Mouse (Mus musculus) layer of hippocampus, postnatal 10 days (tissue): ENCODE measurements around the gene Pilra. TPM values are rescaled to one million over a fixed set of nuclear protein-coding genes. Genes with fewer than 3 reads are reported as not detected.
A peak's percentile ranks its signal among the peaks of the same experiment; 100 is the strongest.
"Not testable (repeated sequence)": the region's sequence is repeated elsewhere in the genome, so short reads cannot be mapped to it uniquely, and the experiment has no call there.

Experiments
- DNase-seq, 2 experiments: peaks; one replicate each; pipeline ENCODE4 v3.0.0; 2021; ENCODE audit warnings: low spot score in 2 of 2
- long read RNA-seq: library from polyadenylated mRNA; stranded (forward); transcript quantifications from one replicate; pipeline ENCODE4 v2.0.0, GENCODE M21; 2023
- total RNA-seq, 2 experiments: library from RNA; stranded (reverse); gene quantifications; 2 replicates each; pipeline ENCODE4 v1.2.3; 2021

The Pilra gene
- total RNA-seq = 1 to 10 TPM in 1 of 2 experiments, under 1 TPM in 1; 0.45 to 1.2 TPM
- long read RNA-seq, partial matches to known transcripts = 0 of 1 reads
- long read RNA-seq, other reads (novel, unspliced or antisense) = 1 of 1 reads

DNA sequence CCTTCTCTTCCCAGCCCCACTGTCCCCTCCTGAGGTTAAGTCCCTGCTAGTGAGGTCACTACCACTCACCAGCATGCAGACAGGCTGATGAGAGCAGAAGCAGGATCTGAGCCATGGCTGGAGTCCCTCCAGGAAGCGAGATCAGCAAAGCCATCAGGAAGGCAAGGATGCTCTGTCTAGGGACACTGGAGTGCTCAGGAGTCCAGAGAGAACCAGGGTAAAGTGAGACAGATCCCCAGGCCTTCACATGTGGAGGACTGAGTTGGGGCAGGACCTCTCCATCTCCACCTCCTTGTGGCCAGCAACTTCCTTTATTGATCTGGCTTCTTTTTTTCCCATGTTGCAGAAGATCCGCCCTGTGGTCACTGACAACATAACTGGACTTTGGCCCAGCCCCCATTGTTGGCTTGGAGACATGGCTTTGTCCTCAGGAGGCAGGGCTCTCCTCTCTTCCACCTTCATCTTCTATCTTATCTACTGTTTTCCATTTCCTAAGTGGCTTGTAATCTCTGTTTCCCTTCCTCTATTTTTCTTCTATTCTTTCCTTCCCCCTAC, at the start of gene Pilra:
Pilra (minus strand) TSS at position 316 of the 555 bp plus-strand sequence.
- not testable (repeated sequence) for DNase-seq

DNA sequence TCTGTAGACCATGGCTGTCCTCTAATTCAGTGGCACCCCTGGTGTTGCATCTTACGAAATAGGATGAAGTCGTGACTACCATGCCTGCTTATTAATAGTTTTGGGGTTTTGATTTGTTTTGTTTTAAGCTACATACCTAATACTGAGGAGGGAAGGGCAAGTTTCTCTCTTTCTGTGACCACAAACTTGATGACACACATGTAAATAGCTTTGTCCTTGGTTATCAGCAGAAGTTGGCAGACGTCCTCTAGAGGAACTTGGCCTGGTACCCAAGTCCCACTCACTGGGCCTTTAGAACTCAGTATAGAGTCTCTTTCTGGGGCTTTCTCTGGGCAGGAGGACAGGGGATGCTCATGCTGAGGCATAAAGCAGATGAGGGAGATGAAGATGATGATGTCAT, 47.3 kb upstream of the Pilra start:
- DNase-seq = no peak

DNA sequence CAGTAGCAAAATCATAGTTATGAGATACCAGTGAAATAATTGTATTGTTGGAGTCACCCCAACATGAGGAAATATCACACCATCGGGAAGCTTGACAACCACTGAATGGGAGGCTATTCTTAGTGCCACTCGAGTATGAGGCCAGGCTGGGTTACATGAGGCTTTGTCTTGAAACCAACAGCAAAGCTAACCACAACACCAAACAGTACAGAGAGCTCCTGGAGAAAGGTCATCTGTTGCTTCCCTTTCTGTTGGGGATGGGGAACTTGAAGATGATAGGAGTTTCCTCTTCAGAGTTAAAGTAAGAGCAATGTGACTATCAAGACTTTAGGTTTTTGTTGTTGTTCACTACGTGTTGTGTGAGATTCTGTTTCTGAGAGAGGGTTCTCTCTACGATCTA, 46.8 kb upstream of the Pilra start:
- DNase-seq = no peak

DNA sequence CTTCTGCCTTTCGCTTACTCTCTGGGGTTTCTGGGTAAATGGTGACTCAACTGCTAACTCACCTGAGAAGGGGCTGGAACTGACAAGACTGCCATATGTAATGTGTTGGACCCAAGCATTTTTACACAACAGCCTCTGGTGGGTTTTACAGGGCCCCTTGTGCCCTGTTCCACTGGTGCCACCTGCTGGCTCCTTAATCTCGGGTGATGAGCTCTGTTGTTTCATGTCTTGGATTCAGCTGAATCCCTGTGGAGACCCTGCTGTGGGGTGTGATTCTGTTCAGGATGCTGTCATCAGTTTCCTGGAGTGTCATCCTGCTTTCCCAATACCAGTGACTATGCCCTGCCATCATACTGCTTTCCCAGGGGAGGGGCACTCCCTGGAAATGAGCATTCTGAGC, 41.8 kb upstream of the Pilra start:
- DNase-seq = peak; percentile 25 to 39

DNA sequence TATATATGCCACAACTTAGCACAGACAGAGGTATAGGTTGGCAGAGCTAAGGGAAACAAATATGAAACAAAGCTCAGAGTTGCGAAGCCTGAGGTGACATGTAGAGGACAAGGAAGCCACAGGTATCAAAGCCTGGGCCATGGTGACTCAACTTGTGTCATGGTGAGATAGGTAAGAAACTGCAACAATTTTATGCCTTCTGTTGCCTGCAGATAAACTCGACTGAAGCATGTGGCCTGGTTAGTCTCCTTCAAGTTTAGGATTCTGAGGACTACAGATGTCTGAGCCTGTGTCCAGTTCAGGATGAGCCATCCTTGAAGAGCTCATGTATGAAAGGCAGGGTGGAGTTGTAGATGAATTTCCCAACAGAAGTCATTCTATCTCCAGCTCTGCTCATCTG, 39.0 kb upstream of the Pilra start:
- no peak for DNase-seq

DNA sequence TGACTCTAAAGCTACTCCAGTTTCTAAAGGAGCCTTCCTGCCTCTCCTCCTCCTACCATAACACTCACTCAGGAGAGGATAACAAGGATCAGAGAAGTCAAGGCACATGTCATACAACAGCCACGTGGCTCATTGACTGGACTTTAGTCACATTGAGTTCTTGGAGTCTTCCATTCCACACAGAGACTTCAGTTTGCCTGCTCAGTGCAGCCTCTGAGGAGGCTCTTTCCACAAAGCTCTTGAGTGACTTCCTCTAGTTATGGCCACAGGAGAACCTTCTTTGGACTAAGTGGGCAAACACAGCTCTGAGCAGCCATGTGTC, 36.3 kb upstream of the Pilra start:
- not testable (repeated sequence) for DNase-seq

DNA sequence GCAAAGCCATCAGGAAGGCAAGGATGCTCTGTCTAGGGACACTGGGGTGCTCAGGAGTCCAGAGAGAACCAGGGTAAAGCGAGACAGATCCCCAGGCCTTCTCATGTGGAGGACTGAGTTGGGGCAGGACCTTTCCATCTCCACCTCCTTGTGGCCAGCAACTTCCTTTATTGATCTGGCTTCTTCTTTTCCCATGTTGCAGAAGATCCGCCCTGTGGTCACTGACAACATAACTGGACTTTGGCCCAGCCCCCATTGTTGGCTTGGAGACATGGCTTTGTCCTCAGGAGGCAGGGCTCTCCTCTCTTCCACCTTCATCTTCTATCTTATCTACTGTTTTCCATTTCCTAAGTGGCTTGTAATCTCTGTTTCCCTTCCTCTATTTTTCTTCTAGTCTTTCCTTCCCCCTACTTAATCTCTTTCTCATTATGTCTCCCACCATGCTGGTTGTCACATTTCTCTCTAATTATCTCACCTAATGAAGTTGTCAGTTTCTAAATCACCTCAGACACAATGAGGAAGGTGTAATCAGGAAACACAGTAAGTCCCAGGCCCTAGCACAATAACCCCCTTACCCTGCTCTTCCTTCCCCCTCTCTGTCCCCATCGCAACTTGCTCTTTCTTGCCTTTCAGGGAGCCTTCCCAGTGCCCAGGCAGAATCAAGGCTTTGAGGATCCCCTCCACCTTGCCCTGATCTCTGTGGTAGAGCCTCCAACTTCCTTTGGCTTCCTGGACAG, 35.7 kb upstream of the Pilra start, which contains the start of gene Pilrb2:
Pilrb2 (minus strand) TSS at position 172 of the 737 bp plus-strand sequence.
- DNase-seq = not testable (repeated sequence)

DNA sequence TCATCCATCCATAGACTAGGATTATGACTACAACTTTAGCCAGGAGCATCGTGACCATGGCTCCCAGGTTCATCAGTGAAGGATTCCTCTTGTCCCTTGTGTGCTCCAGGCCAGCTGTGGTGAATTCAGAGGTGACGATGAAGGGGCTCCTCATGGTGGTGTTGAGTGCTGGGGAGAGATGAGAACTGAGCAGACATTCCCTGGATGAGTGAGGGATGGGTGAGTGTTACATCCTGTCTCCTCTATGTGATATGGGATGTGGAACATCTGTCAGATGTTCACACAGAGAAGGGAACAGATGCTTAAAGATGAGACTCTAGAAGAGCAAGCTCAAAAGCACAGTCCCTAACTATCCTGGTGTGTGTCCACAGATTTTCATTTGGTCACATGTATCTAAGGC, 32.5 kb upstream of the Pilra start:
- not testable (repeated sequence) for DNase-seq

DNA sequence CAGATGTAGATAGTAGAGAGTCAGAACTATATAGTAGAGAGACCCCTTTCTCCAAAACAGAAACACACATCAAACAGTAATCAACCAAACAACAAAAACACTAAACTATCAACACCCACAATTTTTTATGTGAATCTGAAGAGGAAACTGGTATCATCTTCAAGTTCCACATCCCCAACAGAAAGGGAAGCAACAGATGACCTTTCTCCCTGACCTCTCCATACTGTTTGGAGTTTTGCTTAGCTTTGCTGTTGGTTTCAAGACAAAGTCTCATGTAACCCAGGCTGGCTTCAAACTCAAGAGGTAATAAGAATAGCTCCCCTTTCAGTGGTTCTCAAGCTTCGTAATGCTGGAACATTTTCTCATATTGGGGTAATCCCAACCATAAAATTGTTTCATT, 27.9 kb upstream of the Pilra start:
- not testable (repeated sequence) for DNase-seq

DNA sequence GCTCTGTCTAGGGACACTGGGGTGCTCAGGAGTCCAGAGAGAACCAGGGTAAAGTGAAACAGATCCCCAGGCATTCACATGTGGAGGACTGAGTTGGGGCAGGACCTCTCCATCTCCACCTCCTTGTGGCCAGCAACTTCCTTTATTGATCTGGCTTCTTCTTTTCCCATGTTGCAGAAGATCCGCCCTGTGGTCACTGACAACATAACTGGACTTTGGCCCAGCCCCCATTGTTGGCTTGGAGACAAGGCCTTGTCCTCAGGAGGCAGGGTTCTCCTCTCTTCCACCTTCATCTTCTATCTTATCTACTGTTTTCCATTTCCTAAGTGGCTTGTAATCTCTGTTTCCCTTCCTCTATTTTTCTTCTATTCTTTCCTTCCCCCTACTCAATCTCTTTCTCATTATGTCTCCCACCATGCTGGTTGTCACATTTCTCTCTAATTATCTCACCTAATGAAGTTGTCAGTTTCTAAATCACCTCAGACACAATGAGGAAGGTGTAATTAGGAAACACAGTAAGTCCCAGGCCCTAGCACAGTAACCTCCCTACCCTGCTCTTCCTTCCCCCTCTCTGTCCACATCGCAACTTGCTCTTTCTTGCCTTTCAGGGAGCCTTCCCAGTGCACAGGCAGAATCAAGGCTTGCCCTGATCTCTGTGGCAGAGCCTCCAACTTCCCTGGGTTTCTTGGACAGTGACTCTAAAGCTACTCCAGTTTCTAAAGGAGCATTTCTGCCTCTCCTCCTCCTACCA, 22.1 kb upstream of the Pilra start, which contains the start of gene Pilrb1:
Pilrb1 (minus strand) TSS at position 147 of the 751 bp plus-strand sequence.
- DNase-seq = not testable (repeated sequence)

DNA sequence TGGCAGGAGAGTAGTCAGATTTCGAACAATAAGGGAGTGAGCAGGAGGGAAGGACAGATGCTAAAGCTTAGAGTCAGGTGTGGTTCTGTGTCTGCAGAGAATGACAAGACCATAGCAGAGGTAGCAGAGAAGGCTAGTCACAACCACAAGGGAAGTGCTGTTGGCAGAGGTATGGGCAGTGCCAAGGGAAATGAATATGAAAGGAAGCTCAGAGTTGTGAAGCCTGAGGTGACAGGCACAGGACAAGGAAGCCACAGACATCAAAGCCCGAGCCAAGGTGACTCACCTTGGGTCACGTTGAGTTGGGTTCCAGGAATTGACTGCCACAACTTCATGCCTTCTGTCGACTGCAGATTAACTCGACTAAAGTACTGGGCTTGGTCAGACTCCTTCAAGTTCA, 20.8 kb upstream of the Pilra start:
- DNase-seq = not testable (repeated sequence)

DNA sequence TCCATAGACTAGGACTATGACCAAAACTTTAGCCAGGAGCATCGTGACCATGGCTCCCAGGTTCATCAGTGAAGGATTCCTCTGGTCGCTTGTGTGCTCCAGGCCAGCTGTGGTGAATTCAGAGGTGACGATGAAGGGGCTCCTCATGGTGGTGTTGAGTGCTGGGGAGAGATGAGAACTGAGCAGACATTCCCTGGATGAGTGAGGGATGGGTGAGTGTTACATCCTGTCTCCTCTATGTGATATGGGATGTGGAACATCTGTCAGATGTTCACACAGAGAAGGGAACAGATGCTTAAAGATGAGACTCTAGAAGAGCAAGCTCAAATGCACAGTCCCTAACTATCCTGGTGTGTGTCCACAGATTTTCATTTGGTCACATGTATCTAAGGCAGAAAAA, 18.8 kb upstream of the Pilra start:
- DNase-seq = not testable (repeated sequence)

DNA sequence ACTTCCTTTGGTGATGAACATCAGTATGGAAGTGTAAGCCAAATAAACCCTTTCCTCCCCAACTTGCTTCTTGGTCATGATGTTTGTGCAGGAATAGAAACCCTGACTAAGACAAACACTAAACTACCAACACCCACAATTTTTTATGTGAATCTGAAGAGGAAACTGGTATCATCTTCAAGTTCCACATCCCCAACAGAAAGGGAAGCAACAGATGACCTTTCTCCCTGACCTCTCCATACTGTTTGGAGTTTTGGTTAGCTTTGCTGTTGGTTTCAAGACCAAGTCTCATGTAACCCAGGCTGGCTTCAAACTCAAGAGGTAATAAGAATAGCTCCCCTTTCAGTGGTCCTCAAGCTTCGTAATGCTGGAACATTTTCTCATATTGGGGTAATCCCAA, 14.2 kb upstream of the Pilra start:
- not testable (repeated sequence) for DNase-seq

DNA sequence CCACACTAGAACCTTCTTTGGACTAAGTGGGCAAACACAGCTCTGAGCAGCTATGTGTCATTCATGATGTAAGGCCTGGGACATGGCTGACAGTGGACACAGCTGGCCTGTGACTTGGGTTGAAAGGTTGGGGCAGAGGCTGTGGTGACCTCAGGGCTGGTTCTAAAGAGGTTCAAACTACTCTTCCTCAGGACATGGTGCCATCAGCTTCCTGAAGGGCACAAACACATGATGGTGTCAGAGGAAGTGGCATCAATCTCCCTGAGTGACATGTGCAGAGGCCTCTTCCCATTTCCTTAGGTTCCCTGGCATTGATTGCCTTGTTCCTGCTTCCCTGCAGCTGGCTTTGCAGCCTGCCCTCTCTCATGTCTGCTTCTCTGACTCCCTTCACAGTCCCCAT, 1.0 kb upstream of the Pilra start:
- DNase-seq = not testable (repeated sequence)

DNA sequence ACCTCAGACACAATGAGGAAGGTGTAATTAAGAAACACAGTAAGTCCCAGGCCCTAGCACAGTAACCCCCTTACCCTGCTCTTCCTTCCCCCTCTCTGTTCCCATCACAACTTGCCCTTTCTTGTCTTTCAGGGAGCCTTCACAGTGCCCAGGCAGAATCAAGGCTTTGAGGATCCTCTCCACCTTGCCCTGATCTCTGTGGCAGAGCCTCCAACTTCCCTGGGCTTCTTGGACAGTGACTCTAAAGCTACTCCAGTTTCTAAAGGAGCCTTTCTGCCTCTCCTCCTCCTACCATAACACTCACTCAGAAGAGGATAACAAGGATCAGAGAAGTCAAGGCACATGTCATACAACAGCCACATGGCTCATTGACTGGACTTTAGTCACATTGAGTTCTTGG, 530 bp upstream of the Pilra start:
- DNase-seq = no peak

DNA sequence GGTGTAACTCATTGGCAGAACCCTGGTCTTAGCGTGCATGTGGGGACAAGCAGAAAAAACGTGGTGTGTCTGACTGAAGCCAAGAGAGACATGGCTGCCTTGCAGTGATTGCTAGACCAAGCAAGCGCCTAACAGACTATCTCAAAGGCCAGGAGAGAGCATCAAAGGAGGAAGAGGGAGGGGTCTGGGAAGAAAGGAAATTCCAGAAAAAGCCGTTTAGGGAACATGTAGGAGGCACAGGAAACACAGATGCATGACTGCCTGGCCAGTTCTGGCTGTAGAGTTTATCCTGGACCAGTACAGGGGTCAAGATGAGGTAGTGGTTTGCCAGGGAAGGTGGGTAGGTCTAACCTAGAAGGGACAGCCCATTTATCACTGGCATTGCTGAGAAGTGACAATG, 2.6 kb downstream of the Pilra start:
- DNase-seq = no peak

DNA sequence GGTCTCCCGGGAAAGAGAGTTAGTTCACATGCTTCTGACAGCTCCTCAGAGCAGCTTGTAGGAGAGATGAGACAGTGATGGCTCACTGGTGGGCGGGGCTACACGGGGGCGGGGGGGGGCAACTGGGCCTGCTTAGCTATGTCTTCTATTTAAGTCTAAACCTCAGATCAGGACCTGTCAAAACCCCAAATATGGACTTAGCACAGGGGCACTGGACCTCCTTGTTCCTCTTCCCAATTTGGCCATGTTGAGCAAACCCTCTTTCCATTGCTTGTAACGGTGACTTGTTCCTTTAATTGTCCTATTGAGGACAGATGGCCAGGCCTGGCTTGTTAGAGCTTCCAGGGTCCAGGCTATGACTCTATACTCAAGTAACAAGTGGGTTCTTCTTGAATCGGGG, 4.6 kb downstream of the Pilra start:
- DNase-seq = no peak

DNA sequence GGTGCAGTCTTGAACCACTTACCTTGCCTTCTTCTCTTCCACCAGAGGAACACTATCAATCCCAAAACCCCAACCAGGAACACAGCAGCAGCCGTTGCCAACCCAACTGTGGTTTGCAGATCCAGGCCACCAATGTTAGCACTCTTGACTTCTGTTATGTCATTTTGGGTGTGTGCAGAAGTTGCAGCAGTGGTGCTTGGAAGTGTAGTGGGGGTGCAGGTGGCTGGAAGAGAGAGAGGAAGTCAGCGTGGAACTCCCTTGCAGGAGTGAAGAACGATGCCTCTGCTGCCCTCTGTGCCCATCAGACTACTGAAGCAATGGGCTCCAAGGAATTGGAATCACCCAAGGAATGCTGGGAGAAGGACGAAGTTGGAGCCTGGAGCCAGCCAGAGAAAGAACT, 5.0 kb downstream of the Pilra start:
- no peak for DNase-seq

DNA sequence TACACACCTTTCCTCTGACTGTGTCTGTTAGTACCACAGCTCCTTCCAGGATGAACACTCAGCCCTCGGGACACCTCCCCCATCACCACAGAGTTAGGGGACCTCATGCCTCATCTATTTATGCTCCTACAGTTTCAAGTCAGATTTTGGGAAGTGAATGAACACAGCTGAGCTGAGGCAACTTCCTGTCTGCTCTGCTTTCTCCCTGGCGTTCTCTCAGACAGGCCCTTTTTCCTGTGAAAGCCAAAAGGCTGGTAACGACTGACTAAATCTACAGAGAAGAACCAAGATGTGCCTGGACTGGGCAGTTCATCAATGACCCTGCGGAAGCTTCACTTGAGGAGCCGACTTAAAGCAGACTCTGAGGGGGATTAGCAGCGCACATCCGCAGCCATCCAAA, 5.8 kb downstream of the Pilra start:
- DNase-seq = no peak

DNA sequence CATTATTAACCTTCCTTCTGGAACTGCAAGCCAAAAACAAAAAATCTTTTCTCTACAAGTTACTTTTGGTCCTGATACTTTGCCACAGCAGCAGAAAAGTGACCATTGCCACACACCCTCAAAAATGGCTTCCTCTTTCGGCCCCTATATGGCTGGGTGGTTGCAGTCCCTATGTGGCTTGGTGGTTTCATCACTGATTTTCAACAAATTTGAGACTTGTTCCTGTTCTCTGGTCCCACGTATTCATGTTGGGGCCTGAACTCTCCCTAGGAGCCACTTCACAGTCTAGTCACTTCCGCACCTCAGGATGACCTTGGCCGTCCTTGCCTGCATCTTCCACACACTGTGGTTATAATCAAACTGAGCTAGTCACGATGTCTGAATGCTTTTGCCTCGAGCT, 7.4 kb downstream of the Pilra start:
- DNase-seq = no peak

DNA sequence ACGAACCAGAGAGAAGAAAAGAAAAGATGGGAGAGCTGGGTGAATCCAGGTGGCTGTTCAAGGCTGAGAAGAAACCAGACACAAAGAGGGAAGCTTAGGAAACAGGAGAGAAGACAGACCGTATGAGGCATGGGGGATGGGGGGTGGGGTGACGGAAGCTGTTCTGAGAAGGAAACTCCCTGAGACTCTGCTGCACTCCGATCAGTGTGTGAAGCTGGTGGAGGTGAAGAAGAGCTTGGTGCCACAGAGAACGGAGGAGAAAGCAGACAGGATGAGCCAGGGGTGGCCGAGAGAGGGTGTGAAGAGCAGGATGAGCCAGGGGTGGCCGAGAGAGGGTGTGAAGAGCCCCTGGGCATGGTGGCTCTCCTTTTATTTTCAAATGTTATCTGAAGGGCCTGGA, 9.7 kb downstream of the Pilra start:
- no peak for DNase-seq

DNA sequence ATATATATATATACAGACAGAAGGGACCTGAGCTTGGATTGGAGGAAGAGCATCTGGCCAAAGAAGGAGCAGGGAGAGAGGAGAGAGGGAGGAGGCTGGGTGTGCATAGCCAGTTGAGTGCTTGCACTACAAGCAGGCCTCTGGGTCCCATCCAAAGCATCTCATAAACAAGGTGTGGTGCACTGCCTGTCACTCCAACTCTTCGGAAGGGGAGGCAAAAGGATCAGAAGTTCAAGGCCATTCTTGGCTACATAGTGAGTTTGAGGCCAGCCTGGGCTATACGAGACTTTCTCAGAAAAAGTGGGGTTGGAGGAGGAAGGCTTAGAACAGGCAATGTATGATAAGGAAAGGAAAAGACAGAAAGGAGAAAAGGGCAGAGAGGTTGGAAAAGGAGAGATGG, 10.1 kb downstream of the Pilra start:
- no peak for DNase-seq
